Mouse (Mus musculus) G1E-ER4 (cell line): Measurements from ENCODE around the gene Gm20708. TPM values are rescaled to one million over a fixed set of nuclear protein-coding genes. Genes with fewer than 3 reads are reported as not detected.
A peak's percentile ranks its signal among the peaks of the same experiment; 100 is the strongest.

Experiments
- GATA1 ChIP-seq: IDR thresholded peaks from one replicate; pipeline ENCODE4 v1.8.0; 2012; ENCODE audit warnings: low read length, inconsistent platforms
- polyA plus RNA-seq: library from polyadenylated mRNA; stranded (reverse); fragments of >175 nt; gene quantifications from 2 replicates; pipeline ENCODE4 v1.2.3, GENCODE M21; 2012

The Gm20708 gene
- polyA plus RNA-seq, 1 experiment = 0.38 TPM

GRCm38 (mm10) chr11:117823411-117823810, 13.9 kb downstream of the Gm20708 start:
- TF ChIP-seq GATA1 = no peak

GRCm38 (mm10) chr11:117824060-117824969, 14.8 kb downstream of the Gm20708 start:
- no peak for TF ChIP-seq GATA1

GRCm38 (mm10) chr11:117825333-117826101, 16.0 kb downstream of the Gm20708 start, which contains the start of the genes Afmid and Tk1:
Afmid (plus strand) TSS chr11:117825924.
Tk1 (minus strand) TSS chr11:117826092.
- no peak for TF ChIP-seq GATA1

- no peak for TF ChIP-seq GATA1
These were observed 16.7 kb downstream of the Gm20708 start for GRCm38 (mm10) chr11:117826164-117826563.

GRCm38 (mm10) chr11:117826916-117827315, 17.4 kb downstream of the Gm20708 start:
- no peak for TF ChIP-seq GATA1

- TF ChIP-seq GATA1 = no peak
These were observed 17.9 kb downstream of the Gm20708 start for GRCm38 (mm10) chr11:117827386-117827785.

GRCm38 (mm10) chr11:117828149-117828887, 18.9 kb downstream of the Gm20708 start:
- TF ChIP-seq GATA1 = no peak

- TF ChIP-seq GATA1 = peak; percentile 52
These were observed 19.6 kb downstream of the Gm20708 start for GRCm38 (mm10) chr11:117828888-117829604.

- TF ChIP-seq GATA1 = no peak
These were observed 20.3 kb downstream of the Gm20708 start for GRCm38 (mm10) chr11:117829671-117830215.

- no peak for TF ChIP-seq GATA1
These were observed 20.9 kb downstream of the Gm20708 start for GRCm38 (mm10) chr11:117830401-117830800.

GRCm38 (mm10) chr11:117832086-117832969, 22.9 kb downstream of the Gm20708 start:
- TF ChIP-seq GATA1 = peak; percentile 9

- no peak for TF ChIP-seq GATA1
These were observed 24.6 kb downstream of the Gm20708 start for GRCm38 (mm10) chr11:117834086-117834485.

GRCm38 (mm10) chr11:117836306-117836705, 26.8 kb downstream of the Gm20708 start:
- no peak for TF ChIP-seq GATA1

- TF ChIP-seq GATA1 = no peak
These were observed 29.1 kb downstream of the Gm20708 start for GRCm38 (mm10) chr11:117838572-117838971.

- TF ChIP-seq GATA1 = no peak
These were observed 29.6 kb downstream of the Gm20708 start for GRCm38 (mm10) chr11:117839021-117839420.
